Mouse (Mus musculus) cerebellum, postnatal 36 days (tissue): ENCODE measurements around the gene Icosl.
"Not testable (repeated sequence)": the region's sequence is repeated elsewhere in the genome, so short reads cannot be mapped to it uniquely, and the experiment has no call there.

Experiments
- DNase-seq, 2 experiments: peaks; one replicate each; pipeline ENCODE4 v3.0.0; 2021 to 2022; ENCODE audit warnings: mixed read lengths in 2 of 2

Gene Icosl

DNA sequence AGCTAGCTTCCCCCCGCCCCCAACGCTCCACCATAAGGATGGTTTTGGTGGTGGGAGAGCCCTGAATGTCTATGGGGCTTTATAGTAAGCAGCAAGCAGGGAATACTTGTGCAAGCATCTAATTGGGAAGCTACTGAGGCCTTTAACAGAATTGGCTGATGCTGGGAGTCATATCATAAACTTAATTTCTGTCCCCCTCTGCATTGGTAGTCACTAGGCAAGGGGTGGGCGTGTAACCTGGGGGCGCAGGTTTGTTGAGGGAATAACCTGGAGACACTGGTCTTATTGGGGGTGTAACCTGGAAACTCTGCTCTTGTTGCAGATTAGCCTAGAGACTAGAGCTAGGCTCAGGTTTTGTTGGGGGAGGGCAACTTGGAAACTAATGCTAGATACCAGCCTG is 50.3 kb downstream of the Icosl start:
- no peak for DNase-seq

DNA sequence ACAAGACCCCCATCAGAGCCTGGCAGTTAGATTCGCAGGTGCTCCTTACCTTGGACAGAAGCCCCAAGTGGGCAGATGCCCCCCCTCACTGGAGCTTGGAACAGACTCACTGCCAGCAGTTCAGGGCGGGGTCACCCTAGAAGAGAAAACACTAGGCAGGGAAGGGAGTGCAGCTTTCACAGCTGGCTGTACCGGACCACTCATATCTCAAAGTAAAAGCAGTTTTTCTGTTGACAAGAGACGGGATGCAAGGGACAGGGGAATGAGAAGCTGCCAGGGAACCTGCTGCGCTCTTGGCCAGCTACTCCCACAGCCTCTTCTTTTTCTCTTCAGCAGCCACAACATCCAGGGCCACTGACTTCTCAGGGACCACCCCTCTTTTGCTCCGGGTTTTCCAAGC is 55.0 kb downstream of the Icosl start:
- not testable (repeated sequence) for DNase-seq

DNA sequence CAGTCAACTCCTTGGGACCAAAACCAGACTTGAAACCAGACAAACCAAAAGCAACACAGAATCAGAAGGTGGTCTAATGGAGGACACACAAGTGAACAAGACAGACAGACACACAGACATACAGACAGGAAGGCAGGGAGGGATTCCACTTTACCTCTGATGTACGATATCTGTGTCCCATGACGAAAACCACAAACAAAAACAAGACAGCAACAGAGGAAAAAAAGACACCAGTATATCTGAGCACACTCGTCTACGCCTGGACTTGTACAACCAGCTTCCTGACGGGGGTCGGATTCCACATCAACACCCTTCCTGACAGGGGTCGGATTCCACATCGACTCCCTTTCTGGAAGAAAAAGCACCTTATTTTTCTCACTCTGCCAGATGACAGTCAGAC is 56.0 kb downstream of the Icosl start:
- not testable (repeated sequence) for DNase-seq

DNA sequence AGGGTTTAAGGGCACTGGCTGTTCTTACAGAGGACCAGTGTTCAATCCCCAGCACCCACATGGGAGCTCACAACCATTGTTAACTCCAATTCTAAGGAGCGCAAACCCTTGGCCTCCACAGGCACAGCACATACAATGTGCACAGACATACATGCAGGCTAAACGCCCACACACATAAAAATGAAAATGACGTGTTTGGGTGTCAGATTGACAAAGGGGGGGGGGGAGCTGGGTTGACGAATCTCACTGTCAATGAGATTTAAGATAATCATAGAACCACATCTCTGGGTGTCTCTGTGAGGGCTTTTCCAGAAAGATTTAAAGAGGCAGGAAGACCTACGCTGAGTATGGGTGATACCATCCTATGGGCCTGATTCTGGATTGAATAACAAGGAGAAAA is 57.2 kb downstream of the Icosl start:
- no peak for DNase-seq

DNA sequence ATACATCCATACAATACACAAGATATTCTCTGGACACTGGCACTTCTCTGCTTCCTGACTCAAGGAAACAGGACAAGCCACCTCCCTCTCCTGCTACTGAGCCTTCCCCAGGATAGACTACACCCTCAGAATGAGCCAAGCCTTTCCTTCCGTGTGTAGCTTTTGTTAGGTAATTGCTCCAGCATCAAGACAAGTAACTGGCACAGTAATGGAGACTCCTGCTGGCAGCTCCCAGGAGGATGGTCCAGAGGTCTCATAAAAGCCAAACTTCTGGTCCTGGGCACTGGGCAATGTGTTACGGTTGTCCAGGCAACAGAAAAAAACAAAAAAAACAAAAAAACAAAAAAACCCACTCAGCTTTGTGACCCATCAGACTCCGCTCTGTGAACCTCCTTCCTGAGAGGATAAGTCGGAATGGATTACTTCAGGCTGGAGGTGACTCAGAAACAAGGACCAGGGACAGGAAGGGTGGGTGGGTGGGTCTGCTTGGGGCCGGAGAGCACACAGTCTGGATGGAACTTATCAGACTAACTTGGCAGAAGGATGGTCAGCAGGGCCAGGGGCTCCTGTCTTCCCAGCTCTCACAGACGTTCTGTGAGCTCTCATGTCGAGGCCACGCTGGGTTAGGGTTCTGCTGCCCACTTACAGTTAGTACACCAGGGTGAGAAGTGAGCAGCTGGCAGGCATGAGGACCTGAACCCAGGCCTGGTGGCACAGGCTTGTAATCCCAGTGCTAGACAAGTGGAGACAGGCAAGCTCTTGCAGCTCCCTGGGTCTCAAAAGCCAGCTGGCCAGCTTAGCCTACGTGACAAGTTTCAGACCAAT is 58.2 kb downstream of the Icosl start:
- no peak for DNase-seq

DNA sequence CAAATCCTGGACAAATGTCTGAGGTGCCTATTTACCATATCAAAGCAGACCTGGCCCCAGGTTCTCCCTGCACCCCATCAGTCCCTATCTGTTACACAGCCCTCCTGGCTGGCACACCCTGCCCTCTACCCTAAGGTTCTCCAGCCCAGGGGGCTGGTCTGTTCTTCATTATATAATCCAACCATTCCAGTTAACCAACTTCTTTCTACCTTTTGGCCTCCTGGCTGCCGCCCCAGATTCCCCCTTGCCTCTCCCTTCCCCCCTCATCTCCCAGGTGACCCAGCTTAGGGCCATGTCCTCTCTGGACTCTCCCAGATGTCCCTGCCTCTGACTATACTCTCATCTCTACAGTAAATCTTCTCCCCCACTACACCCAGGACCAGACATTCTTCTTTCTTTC is 58.8 kb downstream of the Icosl start:
- no peak for DNase-seq

DNA sequence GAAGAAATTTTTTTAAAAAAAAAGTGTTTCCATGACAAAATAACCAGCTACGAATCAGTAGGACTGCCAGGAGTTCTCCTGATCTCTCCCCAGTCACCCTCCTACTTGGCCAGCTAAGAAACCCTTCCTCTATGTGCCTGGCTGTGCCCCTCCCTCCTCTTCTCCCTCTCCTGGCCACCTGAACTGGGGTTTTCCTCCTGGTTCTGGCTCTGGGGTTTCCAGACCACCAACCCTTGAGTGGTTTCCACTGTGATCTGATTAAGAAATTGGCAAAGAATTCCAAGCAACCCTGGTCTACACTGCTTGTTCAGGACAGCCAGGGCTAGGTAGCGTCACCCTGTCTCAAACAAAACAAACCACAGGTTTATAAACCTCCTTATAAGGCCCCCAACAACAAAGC is 59.5 kb downstream of the Icosl start:
- DNase-seq: no peak

DNA sequence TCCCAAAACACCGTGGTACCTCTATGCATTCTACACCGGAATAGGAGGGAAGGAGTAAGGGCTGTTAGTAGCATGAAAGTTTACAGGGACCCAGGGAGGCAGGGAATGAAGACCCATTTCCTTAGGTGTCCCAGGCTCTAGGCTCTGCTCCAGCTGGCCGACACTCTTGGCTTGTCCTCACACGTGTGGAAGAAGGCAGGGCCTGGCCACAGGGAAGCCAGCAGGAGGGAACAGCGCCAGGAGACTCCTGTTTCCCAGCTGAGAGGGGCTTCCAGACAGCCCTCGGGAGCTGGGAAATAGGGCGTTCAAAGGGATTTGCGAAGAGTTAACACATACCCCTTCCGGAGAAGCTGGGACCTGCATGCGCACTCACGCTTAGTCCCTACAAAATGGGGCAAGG is 60.3 kb downstream of the Icosl start:
- DNase-seq: peak; percentile 15 to 22

DNA sequence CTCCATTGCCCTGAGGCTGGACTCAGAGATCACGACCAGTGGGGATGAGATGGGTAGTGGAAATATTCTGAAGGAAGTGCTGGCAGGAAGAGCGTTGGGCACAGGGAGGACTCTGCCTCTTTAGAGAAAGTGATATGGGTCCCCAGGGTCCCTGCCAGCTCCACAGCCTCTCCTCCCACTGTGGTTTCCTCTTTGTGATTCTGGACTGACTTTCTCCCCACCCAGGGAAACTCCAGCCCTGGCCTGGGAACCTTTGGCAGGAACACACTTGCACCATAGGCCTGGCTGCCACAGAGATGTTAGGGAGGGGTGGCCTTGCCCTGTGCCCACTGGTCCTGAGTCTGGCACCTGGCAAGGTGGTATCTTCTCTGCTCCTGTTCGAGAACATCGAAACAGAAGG is 60.9 kb downstream of the Icosl start:
- no peak for DNase-seq
